Mouse (Mus musculus) CH12.LX (cell line): Measurements from ENCODE around the gene Senp7.

Experiments
- CTCF ChIP-seq, 2 experiments: IDR thresholded peaks in 1 of 2; conservative IDR thresholded peaks in 1 of 2; 2 replicates each; pipeline ENCODE4 v1.5.1; 2011 to 2012; ENCODE audit warnings: low read depth in 2 of 2, low read length in 2 of 2, improper control_type of control experiment in 1 of 2, inconsistent platforms in 1 of 2, mild to moderate bottlenecking in 1 of 2, moderate library complexity in 1 of 2
- E2F4 ChIP-seq: IDR thresholded peaks from 2 replicates; pipeline ENCODE4 v1.6.1; 2011; ENCODE audit warnings: low read depth, low read length, improper control_type of control experiment; ENCODE audit not compliant: insufficient replicate concordance
- JUN ChIP-seq: IDR thresholded peaks from 2 replicates; pipeline ENCODE4 v1.6.1; 2011; ENCODE audit warnings: low read depth, mild to moderate bottlenecking, low read length, improper control_type of control experiment, moderate library complexity; ENCODE audit not compliant: insufficient read depth
- MYC ChIP-seq: IDR thresholded peaks from 2 replicates; pipeline ENCODE4 v1.6.1; 2011; ENCODE audit warnings: low read depth, mild to moderate bottlenecking, improper control_type of control experiment, low read length
- NRF1 ChIP-seq: IDR thresholded peaks from 2 replicates; pipeline ENCODE4 v1.6.1; 2014; ENCODE audit warnings: low read depth, mild to moderate bottlenecking, inconsistent platforms, low read length, improper control_type of control experiment, moderate library complexity
- POLR2A ChIP-seq: IDR thresholded peaks from 2 replicates; pipeline ENCODE4 v1.6.1; 2011; ENCODE audit warnings: low read depth, mild to moderate bottlenecking, improper control_type of control experiment, low read length
- RAD21 ChIP-seq: IDR thresholded peaks from 2 replicates; pipeline ENCODE4 v1.6.1; 2011; ENCODE audit warnings: low read depth, mild to moderate bottlenecking, low read length, improper control_type of control experiment, moderate library complexity
- USF1 ChIP-seq: IDR thresholded peaks from 2 replicates; pipeline ENCODE4 v1.6.1; 2014; ENCODE audit warnings: low read depth, mild to moderate bottlenecking, inconsistent platforms, low read length, improper control_type of control experiment

DNA sequence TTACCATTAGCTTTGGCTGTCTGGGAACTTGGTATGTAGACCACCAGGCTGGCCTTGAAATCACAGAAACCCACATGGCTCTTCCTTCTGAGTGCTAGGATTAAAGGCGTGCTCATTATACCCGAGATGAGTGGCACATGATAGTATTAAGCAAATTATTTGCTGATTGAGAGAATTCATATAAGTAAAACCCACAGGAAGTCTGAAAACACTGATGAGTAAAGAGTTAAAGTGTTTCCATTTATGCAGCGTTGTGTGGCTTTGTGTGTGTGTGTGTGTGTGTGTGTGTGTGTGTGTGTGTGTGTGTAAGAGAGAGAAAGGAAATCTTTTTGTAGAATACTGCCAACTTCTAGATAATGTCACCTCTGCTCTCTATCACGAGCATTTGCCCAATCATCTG lies 33.6 kb downstream of the Senp7 start:
- TF ChIP-seq JUN, result no peak
- no peak for TF ChIP-seq POLR2A
- no peak for TF ChIP-seq E2F4
- TF ChIP-seq CTCF (conservative IDR thresholded peaks at IDR 0.05 in 1 of 2, IDR thresholded peaks at IDR 0.05 in 1 of 2; ENCODE audit: low read depth in 2 of 2, low read length in 2 of 2), result no peak
- TF ChIP-seq RAD21, result no peak
- no peak for TF ChIP-seq MYC
- no peak for TF ChIP-seq NRF1
- no peak for TF ChIP-seq USF1
